In the genomic region with DNA sequence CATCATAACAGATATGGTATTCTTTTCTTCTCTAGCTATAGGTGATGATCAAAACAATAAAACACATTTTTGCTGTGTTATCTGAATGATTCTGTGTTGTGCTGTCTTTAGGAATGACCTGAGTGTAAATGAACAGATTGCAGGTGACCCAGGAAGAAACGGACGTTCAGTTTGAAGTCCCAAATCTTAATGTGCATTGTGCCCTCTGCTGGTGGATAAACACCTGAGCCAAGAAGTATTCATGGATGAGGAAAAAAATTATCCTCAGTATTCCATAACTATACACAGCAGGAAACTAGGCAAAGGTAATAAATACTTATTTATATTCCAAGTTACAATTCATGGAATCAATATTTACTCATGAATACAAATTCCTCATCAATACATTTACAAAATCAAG, we compare ENCODE assay signal across 9 mouse cellular contexts.
DNase-seq lines count a peak whose midpoint lies in the region; ATAC-seq and TF ChIP-seq lines count a peak whose summit lies in the region.
"Had no signal": no experiment of that assay in that cellular context is flagged by ENCODE, and none has a peak within 500 bp of the region (broad histone marks: within the 10 kb centered on the region; RNA-seq: fewer than 3 reads in every experiment).

No protein-coding gene starts in this region.

- H3K27me3 ChIP-seq in forebrain, postnatal 0 days (ENCODE audit: insufficient read depth, low read length): no peaks in the 10 kb centered on the region
- no peaks in the 10 kb centered on the region for H3K27me3 ChIP-seq in forebrain, embryonic 15.5 days
- no peaks in the 10 kb centered on the region for H3K27me3 ChIP-seq in midbrain, embryonic 15.5 days (replicated peaks)
- no peaks in the 10 kb centered on the region for H3K27me3 ChIP-seq in midbrain, embryonic 13.5 days
- H3K27me3 ChIP-seq: megakaryocyte, embryonic 14.5 days had no signal

- peak; percentile 51 for DNase-seq in forebrain, postnatal 0 days
- DNase-seq in adipocyte (ENCODE audit: low spot score): peak; percentile 69
- DNase-seq in heart, postnatal 4 days: peak; percentile 57
- DNase-seq in yolk sac, embryonic 10.5 days (ENCODE audit: low spot score): no peak

- H3K9ac ChIP-seq in forebrain, postnatal 0 days: no peak overlapping the region
- H3K9ac ChIP-seq in forebrain, embryonic 15.5 days (replicated peaks): no peak overlapping the region
- no peak overlapping the region for H3K9ac ChIP-seq in midbrain, embryonic 15.5 days
- no peak overlapping the region for H3K9ac ChIP-seq in midbrain, embryonic 13.5 days (replicated peaks)

- no peaks in the 10 kb centered on the region for H3K36me3 ChIP-seq in forebrain, postnatal 0 days (ENCODE audit: insufficient read depth)
- H3K36me3 ChIP-seq in forebrain, embryonic 15.5 days: no peaks in the 10 kb centered on the region
- H3K36me3 ChIP-seq in midbrain, embryonic 15.5 days (replicated peaks): no peaks in the 10 kb centered on the region
- H3K36me3 ChIP-seq in midbrain, embryonic 13.5 days: no peaks in the 10 kb centered on the region

- WGBS in forebrain, postnatal 0 days: 2% methylated on average over 2 of the region's 2 CpGs
- 14% methylated on average over 2 of the region's 2 CpGs for WGBS in forebrain, embryonic 15.5 days
- WGBS in midbrain, embryonic 15.5 days: 4% methylated on average over 2 of the region's 2 CpGs
- WGBS in midbrain, embryonic 13.5 days: 12% methylated on average over 2 of the region's 2 CpGs

- no peaks in the 10 kb centered on the region for H3K9me3 ChIP-seq in forebrain, postnatal 0 days (ENCODE audit: low read length)
- no peaks in the 10 kb centered on the region for H3K9me3 ChIP-seq in forebrain, embryonic 15.5 days
- H3K9me3 ChIP-seq in midbrain, embryonic 15.5 days: no peaks in the 10 kb centered on the region
- H3K9me3 ChIP-seq in midbrain, embryonic 13.5 days: no peaks in the 10 kb centered on the region
- H3K9me3 ChIP-seq: megakaryocyte, embryonic 14.5 days had no signal

- H3K27ac ChIP-seq in forebrain, postnatal 0 days (ENCODE audit: low read depth, low read length): no peak overlapping the region
- H3K27ac ChIP-seq in forebrain, embryonic 15.5 days (replicated peaks): no peak overlapping the region
- no peak overlapping the region for H3K27ac ChIP-seq in midbrain, embryonic 15.5 days
- H3K27ac ChIP-seq in midbrain, embryonic 13.5 days: no peak overlapping the region

- TF ChIP-seq CTCF in forebrain, postnatal 0 days (IDR thresholded peaks at IDR 0.05; ENCODE audit: low read depth): peak; percentile 67

- H3K4me2 ChIP-seq in forebrain, postnatal 0 days (ENCODE audit: low read depth): no peak overlapping the region
- no peak overlapping the region for H3K4me2 ChIP-seq in forebrain, embryonic 15.5 days (replicated peaks)
- H3K4me2 ChIP-seq in midbrain, embryonic 15.5 days: no peak overlapping the region
- no peak overlapping the region for H3K4me2 ChIP-seq in midbrain, embryonic 13.5 days (replicated peaks)

- no peaks in the 10 kb centered on the region for H3K4me1 ChIP-seq in forebrain, postnatal 0 days (ENCODE audit: insufficient read depth)
- no peaks in the 10 kb centered on the region for H3K4me1 ChIP-seq in forebrain, embryonic 15.5 days
- H3K4me1 ChIP-seq in midbrain, embryonic 15.5 days: no peaks in the 10 kb centered on the region
- no peaks in the 10 kb centered on the region for H3K4me1 ChIP-seq in midbrain, embryonic 13.5 days (replicated peaks)
- H3K4me1 ChIP-seq: megakaryocyte, embryonic 14.5 days had no signal

- ATAC-seq in forebrain, postnatal 0 days: no peak
- ATAC-seq in forebrain, embryonic 15.5 days (replicated peaks): no peak
- peak; percentile 77 for ATAC-seq in midbrain, embryonic 15.5 days (replicated peaks)
- no peak for ATAC-seq in midbrain, embryonic 13.5 days
- ATAC-seq in megakaryocyte progenitor cell, adult 5-6 weeks (replicated peaks; ENCODE audit: poor library complexity): peak; percentile 70

- no peak overlapping the region for H3K4me3 ChIP-seq in forebrain, postnatal 0 days (ENCODE audit: low read depth, low read length)
- H3K4me3 ChIP-seq in forebrain, embryonic 15.5 days: no peak overlapping the region
- H3K4me3 ChIP-seq in midbrain, embryonic 15.5 days: no peak overlapping the region
- no peak overlapping the region for H3K4me3 ChIP-seq in midbrain, embryonic 13.5 days (replicated peaks)
- H3K4me3 ChIP-seq: megakaryocyte, embryonic 14.5 days had no signal

Comparison
In these comparisons a context has a peak if more than half of its experiments do, and no peak if none do; other contexts are left out.
1. ATAC-seq: peak in midbrain, embryonic 15.5 days (single experiment) and megakaryocyte progenitor cell, adult 5-6 weeks (single experiment); none in forebrain, postnatal 0 days (single experiment), forebrain, embryonic 15.5 days (single experiment) and midbrain, embryonic 13.5 days (single experiment).